Mouse (Mus musculus): ENCODE results near the gene Fcer1g.

Fcer1g gene

DNA sequence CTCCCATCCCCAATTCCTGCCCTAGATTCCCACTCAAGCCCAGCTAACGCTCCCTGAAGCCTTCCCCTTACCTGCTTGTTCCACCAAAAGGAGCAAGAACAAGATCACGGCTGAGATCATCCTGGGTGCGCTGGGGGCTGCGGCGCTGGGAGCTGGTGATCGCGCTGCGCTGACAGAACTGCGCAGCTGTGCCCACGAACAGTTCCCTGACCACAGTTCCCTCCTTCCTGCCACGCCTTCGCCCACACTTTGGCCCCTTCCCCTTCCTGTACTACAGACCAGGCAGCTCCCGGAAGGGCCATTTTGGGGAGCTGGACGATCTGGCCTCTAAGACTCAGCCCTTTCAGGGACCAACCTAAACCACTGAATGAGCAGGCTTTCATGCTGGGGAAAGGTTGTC lies at the start of gene Fcer1g:
Gene Fcer1g (minus strand): TSS at position 240 of the 400 bp plus-strand sequence.
- DNase-seq (ENCODE audit: low read depth), result no peak

DNA sequence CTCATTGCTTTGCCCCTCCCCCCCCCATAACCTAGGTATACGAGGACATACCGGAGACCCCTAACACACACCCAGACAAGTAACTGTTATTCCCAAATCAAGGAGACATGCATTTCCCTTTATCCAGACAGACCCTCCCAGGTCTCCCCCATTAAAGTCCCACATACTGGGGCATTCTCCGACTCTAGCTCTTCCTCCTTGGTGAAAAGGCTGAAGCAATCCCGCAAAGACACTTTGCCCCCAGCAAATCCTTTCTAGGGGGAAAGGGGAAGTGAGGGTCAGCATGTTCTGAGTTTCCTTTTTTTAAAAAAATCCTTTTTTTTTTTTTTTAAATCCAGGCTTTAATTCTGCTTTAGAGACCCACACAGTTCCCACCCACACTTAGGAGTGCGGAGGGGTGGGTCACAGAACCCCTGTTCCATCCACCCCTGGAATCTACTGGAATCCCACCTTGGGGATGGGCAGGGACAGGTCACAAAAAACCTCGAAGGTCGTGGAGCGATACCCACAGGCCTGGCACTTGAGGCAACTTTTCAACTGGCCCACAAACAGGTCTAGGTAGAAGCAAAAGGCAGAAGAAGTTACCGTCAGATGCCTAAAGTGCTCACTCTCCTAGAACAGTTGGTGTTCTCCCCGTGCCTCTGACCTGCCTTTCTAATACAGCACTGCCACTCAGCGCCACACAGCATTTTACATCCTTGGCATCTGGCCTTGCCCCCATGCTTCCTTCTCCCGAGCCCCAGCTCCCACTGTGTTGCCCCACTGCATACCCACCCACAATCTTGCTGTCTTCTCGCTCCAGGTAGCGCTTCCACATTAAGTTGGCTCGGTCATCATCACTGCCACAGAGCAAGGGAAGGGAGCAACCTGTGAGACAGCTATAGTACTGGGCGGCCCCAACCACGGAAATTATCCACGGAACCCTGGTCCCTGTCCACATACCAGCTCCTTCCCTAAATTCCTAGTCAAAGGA lies 49.3 kb upstream of the Fcer1g start:
- no peak for DNase-seq (ENCODE audit: low read depth)

DNA sequence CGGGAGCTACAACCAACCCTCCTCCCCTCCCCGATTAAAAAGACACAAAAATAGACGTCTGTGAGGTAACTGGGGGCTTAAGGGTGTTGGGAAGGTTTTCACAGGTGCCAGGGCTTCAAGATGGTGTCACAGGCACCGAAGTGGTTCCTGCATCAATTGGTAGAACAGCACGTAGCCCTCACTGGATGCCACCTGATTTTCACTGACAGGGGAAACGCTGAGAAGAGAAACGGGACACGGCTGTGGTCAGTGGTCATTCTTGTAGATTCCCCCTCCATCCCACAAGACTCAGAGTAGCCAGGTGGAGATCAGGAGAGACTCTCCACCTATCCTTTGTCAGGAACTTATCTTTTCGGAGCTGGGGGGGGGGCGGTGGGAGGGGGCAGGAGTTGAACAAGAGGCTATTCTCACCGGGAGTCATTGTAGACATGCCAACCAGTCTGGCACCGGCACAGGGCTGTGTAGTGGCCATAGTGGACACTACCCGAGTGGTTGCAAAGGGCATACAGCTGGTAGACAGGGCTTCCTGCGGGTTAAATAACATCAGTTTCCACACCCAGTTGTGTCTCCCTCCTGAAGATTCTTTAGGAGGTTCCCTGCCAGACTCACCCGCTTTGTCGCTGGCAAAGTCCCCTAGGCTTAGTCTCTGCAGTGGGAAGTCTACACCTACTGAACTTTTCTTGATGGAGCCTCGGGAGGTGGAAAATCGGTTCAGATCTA lies 48.1 kb upstream of the Fcer1g start:
- DNase-seq (ENCODE audit: low read depth), result no peak

DNA sequence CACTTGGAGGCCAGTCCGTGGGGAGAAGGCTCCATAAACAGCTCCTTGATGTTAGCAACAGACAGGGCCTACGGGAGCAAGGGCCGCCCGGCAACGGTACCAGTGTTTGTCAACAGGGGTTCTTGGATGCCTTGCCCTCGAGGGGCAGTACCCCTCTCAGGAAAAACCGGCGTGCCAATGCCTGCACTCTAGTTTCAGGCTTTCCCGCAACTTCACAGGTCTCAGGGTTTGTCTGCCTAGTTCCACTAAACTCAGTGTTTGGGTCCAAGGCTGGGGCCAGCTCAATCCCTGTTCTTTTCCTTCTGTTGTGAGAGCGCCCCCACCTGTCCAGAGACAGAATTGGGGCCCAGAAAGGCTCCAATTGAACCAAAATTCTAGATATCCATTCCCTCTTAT lies 47.4 kb upstream of the Fcer1g start:
- no peak for DNase-seq (ENCODE audit: low read depth)

DNA sequence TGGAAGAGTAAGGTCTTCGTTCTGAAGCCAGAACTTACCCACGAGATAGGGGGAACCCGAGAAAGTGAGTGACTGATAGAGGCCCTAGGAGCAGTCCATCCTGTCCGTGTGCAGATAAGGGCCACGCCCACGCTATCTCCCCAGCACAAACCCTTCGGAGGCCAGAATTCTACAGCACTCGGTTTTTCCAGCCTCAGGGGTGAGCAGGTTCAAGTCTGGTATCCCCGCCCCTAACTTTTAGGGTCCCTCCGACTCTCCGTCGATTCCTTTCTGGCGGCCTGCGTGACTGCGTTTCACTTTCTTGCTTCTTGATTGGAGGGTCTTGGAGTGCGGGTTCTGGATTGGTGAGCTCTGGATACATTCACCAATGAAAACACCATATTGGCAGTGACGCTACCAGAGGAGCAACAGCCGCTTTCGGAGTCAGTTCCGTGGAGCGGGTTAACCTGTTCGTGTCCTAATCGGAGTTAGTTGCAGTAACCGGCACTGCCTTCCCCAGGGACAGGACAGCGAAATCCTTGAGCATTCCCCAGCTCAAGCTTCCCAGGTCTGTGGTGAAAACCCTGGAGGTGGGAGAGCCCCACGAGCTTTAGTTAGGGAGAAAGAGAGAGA lies 46.9 kb upstream of the Fcer1g start, which contains the start of gene Ppox:
Gene Ppox (minus strand): TSS at position 271 of the 612 bp plus-strand sequence.
- DNase-seq (ENCODE audit: low read depth), result peak; percentile 96

DNA sequence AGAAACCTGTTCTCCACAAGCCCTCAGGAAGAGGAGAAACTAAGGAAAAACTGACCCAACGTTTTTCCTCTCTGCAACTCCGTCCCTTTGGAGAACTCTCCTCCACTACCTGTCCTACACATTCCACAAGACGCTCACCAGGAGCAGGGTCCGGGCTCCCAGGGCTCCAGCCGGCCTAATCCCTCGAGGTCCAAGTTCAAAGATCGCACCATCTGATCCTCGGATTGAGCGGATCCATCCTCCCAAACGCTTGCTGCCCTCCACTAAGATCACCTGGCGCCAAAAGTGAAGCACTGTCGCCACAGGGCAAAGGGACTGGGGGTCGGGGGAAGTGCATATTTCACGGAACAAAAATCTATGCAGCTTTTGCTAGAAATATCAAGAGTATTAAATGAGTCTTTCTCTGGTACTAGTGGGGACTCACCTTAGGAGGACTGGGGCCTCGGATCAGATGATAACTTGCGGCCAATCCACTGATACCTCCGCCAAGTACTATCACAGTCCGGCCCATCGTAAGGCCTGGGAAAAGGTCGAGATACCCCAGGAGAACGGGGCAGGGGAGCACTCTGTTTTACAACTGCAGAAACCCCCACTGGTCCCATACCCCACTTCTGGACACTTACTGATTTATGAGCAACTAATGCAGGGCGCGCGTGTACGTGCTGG lies 46.2 kb upstream of the Fcer1g start:
- no peak for DNase-seq (ENCODE audit: low read depth)

DNA sequence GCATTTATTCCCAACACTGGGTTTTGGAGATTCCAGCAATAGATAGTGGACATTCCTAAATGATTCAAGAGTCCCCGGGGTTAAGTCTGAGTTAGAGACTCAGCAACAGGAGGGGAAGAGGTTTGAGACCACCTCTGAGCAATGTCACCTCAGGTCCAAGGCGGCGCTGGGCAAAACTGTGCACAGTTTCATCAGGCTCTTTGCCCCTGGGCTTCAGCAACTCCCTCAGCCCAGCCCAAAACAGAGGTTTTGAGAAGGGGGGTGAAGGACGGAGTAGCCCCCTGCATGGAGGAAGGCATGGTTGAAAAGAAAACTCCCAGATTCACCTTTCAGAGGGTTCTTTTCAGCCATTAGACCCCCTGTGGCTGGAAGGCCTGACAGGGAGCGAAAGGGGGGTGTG lies 45.6 kb upstream of the Fcer1g start:
- DNase-seq (ENCODE audit: low read depth), result no peak

DNA sequence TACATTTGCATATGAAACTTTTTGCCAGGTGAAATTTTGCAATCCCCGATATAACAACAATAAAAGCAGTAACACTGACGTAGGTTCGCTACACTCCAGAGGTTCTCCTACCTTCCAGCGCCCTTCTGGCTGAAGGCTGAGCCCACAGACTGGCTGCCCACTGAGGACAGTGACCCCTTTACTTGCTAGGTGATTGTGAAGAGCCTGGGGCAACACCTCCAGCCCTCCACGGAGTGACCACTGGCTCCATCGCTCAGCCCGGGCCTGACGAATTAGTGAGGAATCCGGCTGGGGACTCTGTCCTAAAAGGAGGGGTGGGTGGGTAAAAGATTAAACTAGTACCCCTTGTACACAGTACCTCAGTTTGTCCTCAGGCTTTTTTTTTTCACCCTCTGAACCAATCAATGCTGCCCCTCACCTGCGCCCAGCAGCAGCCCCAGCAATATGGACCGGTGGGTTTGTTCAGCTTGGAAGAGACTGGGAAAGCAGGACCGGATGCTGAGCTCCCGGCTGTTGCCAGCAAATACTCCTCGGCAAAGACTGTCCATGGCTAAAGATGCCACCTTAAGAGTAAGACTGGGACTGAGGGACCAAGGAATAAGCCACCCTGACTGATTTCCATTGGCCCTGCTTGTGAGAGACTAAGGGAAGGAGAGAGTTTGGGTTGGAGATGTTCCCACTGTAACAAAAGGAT lies 45.0 kb upstream of the Fcer1g start:
- DNase-seq (ENCODE audit: low read depth), result no peak

DNA sequence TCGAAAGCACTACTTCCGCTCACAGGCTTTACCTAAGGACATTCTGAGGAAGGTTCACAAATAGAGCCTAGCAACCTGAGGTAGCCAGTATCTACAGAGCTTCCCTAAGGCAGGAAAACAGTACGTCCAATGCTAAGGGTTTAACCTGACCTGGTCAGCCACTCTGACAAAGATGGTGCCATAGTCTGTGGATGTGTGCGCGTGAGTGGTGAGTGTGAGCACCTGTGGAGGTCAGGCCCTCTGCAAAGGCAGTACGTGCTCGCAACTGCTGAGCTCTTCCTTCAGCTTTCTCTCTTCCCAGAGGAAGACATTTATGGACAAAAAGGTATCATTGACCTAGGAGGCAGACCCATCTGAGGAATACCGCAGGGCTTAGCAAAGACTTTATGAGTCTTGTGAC lies 44.3 kb upstream of the Fcer1g start:
- DNase-seq (ENCODE audit: low read depth), result no peak

DNA sequence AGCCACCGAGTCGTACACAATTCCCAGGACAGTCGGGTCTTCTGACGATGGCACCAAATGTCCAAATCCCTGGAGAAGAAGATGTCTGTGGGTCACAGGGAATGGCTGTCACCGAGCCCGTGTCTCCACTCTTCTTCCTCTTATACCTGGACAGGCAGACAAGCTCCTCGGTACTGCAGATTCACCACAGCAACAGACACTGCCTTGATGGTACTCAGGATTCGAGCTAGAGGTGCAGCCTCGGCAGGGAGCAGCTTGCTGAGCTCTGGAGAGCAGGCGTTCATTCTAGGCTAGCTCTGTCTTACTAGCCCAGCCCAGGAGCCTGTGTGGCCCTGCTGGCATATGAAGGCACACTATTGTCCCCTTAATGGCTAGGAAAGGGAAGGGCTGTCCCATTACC lies 43.6 kb upstream of the Fcer1g start:
- no peak for DNase-seq (ENCODE audit: low read depth)

DNA sequence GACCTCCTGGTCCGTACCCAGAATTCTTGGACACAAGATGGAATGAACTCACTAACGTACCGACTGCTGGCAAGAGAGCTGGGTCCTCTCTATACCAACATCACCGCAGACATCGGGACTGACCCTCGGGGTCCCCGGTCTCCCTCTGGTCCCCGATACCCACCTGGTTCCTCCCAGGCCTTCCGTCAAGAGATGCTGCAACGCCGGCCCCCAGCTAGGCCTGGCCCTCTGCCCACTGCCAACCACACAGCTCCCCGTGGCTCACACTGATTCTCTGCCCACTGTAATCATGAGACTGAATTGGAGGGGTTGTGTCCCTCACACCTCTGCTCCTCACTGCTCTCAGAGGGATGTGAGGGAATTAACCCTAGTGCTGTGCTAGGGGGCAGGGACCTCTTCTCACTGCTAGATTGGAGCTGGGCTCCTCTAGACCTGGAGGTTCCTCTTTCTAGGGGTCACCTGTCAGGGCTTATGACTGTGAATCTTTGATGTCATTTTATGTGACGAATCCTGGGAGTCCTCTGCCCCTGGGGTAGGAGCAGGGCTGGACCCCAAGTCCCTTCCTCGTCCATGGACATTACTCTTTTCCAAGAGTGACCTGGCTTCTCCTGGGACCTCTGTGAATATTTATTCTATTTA lies 42.1 kb upstream of the Fcer1g start:
- no peak for DNase-seq (ENCODE audit: low read depth)

DNA sequence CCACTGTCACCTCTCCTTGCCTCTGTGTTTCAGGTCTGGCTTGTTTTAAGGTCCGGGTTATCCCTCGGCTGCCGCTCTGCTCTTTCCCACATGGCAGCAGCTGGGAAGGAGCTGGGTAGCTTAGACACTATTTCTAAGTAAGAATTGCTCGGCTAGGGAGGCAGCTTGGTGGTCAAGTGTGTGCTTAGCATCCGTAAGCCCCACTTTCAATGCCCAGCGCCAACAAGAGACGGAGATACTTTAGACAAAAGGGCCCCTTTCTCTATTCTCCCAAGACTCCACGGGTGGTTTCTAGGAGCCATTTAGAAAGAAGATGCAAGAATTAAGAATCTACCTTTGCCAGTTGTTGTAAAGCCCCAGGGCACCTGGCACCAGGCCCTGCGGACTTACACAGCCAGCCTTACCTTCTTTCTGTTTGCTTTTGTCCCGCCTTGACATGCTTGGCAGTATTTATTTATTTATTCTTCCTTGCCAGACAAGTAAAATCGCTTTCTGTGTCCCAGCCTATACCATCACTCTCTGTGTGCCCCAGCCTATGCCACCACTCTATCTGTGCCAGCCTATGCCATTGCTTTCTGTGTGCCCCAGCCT lies 41.1 kb upstream of the Fcer1g start:
- no peak for DNase-seq (ENCODE audit: low read depth)

DNA sequence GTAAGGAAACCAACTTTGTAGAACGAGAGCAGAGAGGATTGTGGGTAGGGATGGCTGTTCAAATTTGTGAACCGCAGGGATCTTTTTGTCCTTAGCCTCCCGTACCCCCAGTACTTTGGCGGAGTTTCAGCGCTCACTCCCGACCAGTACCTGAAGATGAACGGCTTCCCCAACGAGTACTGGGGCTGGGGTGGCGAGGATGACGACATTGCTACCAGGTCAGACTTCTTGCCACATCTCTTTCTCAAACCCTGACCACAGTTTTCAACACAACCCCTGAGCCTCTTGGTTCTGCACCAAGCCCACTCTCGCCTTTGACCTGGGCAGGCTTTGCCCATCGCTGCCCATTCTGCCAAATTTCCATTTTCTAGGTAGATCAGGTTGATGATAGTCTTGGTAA lies 40.0 kb upstream of the Fcer1g start:
- no peak for DNase-seq (ENCODE audit: low read depth)

DNA sequence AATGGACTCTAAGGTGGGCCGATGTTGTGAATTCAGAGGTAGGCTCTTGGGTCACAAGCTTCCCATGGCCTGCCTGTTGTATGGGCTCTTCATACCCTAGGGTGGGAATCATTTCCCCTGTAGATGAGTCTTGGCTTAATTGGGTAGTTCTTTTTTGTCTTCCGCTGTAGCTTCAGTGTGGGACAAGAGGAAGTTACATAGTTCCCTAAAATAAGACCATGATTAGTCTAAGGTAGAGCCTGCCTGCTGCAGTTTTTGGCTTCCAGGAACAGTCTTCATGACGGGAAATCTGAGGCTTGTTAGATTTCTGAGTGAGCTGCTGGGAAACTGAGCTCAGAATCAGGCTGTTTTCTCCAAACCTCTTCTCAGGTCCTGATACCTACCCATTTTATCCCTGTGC lies 37.9 kb upstream of the Fcer1g start:
- no peak for DNase-seq (ENCODE audit: low read depth)

DNA sequence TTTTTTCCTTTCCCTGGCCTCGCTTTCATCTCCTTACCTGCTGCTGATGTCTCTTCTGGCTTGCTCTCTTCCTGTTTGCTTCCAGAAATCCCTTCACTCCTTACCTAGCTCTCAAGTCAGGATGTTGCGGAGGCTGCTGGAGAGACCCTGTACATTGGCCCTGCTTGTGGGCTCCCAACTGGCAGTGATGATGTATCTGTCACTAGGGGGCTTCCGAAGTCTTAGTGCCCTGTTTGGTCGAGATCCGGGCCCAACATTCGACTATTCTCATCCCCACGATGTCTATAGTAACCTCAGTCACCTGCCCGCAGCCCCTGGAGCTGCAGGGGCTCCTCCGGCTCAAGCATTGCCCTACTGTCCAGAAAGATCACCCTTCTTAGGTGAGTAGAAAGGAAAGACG lies 37.5 kb upstream of the Fcer1g start:
- DNase-seq (ENCODE audit: low read depth), result no peak

DNA sequence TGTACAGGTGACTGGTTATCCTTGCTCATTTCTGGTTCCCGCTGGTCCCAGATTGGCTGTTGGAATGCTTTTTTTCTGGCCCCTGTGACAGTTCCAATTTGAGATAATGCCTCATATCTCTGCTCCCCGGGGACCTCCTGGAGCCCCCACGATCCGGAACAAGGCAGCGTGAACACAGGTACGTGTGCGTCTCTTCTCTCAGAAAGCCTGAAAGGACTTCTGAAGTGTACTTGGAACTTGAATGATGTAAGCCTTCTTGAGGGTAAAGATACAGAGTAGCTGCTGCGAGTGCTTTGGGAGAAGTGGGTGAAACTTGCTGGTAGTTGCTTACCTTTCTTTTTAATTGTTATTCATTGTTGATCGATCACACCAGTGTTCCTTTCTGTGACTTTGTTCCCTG lies 37.0 kb upstream of the Fcer1g start:
- no peak for DNase-seq (ENCODE audit: low read depth)

DNA sequence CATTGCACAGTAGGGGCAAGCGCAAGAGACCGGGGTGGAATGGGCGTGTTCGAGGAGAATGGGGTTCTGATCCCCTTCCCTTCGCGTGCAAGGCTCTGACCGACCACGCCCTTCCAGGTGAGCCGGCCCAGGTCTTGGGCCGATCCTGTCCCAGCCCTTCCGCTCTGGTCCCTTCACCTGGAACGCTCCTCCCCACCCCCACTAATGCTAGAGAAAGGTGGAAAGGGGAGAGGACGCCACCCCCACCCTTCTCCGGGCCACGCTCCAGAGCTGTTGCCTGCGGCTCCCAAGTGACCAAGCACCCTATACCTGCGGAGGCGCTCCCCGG lies 36.4 kb upstream of the Fcer1g start:
- DNase-seq (ENCODE audit: low read depth), result no peak

DNA sequence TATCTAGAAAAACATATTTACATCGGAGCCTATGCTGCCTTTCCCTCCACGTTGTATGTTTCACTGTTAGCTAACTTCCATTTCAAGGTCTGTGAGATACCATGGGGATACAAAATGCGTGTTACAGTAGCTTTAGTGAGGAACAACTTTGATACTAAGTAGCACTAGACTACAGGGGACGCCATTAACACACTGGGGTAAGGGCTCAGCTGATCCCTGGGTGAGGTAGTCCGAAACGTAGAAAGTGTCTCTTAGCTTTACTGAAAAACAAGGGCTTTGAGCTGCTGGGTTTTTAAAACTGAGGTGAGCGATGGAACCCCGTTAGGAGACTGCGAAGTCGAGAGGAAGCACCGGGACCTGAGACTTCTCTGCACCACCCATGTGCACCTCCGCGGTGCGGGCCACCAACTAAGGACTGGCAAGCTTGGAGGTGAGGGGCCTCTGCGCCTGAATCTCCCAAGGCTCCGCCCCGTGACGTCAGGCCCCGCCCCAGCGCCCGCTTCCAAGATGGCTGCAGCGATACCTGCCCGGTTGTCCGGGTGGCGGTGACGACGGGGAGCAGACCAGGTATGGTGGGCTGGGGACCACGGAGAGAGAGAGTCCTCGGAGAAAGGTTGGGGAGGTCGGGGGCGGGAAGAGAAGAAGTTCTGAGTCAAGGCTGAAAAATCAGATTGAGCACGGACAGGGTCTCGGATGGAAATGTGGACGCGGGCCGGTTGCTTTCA lies 35.8 kb upstream of the Fcer1g start, which contains the start of gene B4galt3:
Gene B4galt3 (plus strand): TSS at position 481 of the 725 bp plus-strand sequence.
- peak; percentile 95 for DNase-seq (ENCODE audit: low read depth)

DNA sequence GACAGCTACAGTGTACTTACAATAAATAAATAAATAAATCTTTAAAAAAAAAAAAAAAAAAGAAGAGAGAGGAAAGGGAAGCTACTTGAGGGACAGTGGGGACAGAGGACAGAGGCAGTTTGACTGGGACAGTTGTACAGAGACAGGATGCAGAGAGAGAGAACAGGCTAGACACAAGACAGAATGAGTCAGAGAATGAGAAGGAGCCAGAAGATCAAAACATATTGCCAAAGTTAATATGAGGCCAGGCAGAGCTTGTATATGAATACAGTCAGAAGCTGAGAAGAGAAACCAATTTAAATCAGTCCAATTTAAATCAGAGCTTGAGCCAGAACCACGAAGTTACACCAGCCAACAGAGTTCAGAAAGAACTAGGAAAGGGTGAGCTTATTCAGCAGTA lies 34.2 kb upstream of the Fcer1g start:
- DNase-seq (ENCODE audit: low read depth), result no peak

Data from naive thymus-derived CD4-positive, alpha-beta T cell, adult 2 months (primary cell).